ENCODE assay signal across 29 mouse cellular contexts in the genomic region with DNA sequence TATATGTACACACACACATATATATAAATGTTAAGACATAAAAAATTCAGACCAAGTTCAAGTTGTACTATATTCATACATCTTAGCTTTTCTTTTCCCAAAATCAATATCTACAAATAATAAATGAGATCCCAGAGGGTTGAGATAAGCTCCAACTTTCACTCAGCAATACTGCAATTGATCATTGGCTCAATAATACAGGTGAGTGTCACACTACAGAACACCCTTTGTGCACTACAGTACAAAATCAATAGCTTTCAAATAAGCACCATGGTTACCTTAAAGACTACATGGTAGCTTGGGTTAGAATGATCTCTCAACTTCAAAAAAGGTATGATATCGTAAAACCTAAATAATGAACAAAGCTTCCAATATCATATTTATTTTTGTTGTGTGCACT.
"Had no signal": no experiment of that assay in that cellular context is flagged by ENCODE, and none has a peak within 500 bp of the region (broad histone marks: within the 10 kb centered on the region; RNA-seq: fewer than 3 reads in every experiment).

No protein-coding gene starts in this region.

- H3K9ac ChIP-seq: embryonic facial prominence, embryonic 12.5 days; embryonic facial prominence, embryonic 13.5 days; embryonic facial prominence, embryonic 15.5 days; forebrain, embryonic 12.5 days; forebrain, embryonic 13.5 days; forebrain, embryonic 15.5 days; forebrain, postnatal 0 days had no signal

- H3K4me3 ChIP-seq: embryonic facial prominence, embryonic 10.5 days; embryonic facial prominence, embryonic 12.5 days; embryonic facial prominence, embryonic 13.5 days; embryonic facial prominence, embryonic 15.5 days; erythroblast, embryonic 14.5 days; forebrain, embryonic 10.5 days; forebrain, embryonic 12.5 days; forebrain, embryonic 13.5 days; forebrain, embryonic 15.5 days; gastrocnemius, adult 2 months; heart, adult 2 months had no signal

- H3K4me1 ChIP-seq: embryonic facial prominence, embryonic 10.5 days; embryonic facial prominence, embryonic 12.5 days; embryonic facial prominence, embryonic 13.5 days; embryonic facial prominence, embryonic 15.5 days; forebrain, embryonic 10.5 days; forebrain, embryonic 12.5 days; forebrain, embryonic 13.5 days; forebrain, embryonic 15.5 days had no signal

- DNase-seq: cerebellum, adult 2 months; cerebellum, adult 8-10 months; cerebellum, adult 9-10 months; cerebellum, adult 9-11 months; cerebellum, postnatal 10 days; cerebellum, postnatal 14 days; cerebellum, postnatal 25 days; cerebellum, postnatal 36 days; embryo, embryonic 11 days; forebrain, postnatal 0 days; gastrocnemius, adult 2 months; gastrocnemius, postnatal 10 days; gastrocnemius, postnatal 14 days; gastrocnemius, postnatal 25 days; gastrocnemius, postnatal 36 days; heart, adult 11 months; heart, adult 18-20 months; heart, adult 2 months had no signal

- H3K4me2 ChIP-seq: embryonic facial prominence, embryonic 12.5 days; embryonic facial prominence, embryonic 13.5 days; embryonic facial prominence, embryonic 15.5 days; forebrain, embryonic 12.5 days; forebrain, embryonic 13.5 days; forebrain, embryonic 15.5 days had no signal

- H3K27ac ChIP-seq: embryonic facial prominence, embryonic 10.5 days; embryonic facial prominence, embryonic 12.5 days; embryonic facial prominence, embryonic 13.5 days; embryonic facial prominence, embryonic 15.5 days; forebrain, embryonic 10.5 days; forebrain, embryonic 12.5 days; forebrain, embryonic 13.5 days; forebrain, embryonic 15.5 days; gastrocnemius, adult 2 months; heart, adult 2 months had no signal

- ATAC-seq: forebrain, embryonic 13.5 days; forebrain, embryonic 14.5 days; forebrain, embryonic 15.5 days; forebrain, embryonic 16.5 days; forebrain, postnatal 0 days had no signal

- H3K27me3 ChIP-seq: embryonic facial prominence, embryonic 12.5 days; embryonic facial prominence, embryonic 13.5 days; embryonic facial prominence, embryonic 15.5 days; forebrain, embryonic 12.5 days; forebrain, embryonic 13.5 days; forebrain, embryonic 15.5 days had no signal

- H3K9me3 ChIP-seq: embryonic facial prominence, embryonic 10.5 days; embryonic facial prominence, embryonic 12.5 days; embryonic facial prominence, embryonic 13.5 days; embryonic facial prominence, embryonic 15.5 days; forebrain, embryonic 10.5 days; forebrain, embryonic 12.5 days; forebrain, embryonic 13.5 days; forebrain, embryonic 15.5 days had no signal

- H3K36me3 ChIP-seq: embryonic facial prominence, embryonic 10.5 days; embryonic facial prominence, embryonic 12.5 days; embryonic facial prominence, embryonic 13.5 days; embryonic facial prominence, embryonic 15.5 days; forebrain, embryonic 10.5 days; forebrain, embryonic 12.5 days; forebrain, embryonic 15.5 days had no signal
